ENCODE assay signal across 9 mouse cellular contexts in genomic region chr17:25183232-25183631, GRCm38 (mm10). TPM values are rescaled to one million over a fixed set of nuclear protein-coding genes. Genes with fewer than 3 reads are reported as not detected.
DNase-seq lines count a peak whose midpoint lies in the region; ATAC-seq and TF ChIP-seq lines count a peak whose summit lies in the region.
"Had no signal": no experiment of that assay in that cellular context is flagged by ENCODE, and none has a peak within 500 bp of the region (broad histone marks: within the 10 kb centered on the region; RNA-seq: fewer than 3 reads in every experiment).

No protein-coding gene starts in this region.

- H3K4me1 ChIP-seq in cerebellum, adult 2 months (ENCODE audit: control insufficient read depth, insufficient read depth, low read length) = peaks cover 9% of the 10 kb centered on the region; the same call in 1 of the 2 replicates
- H3K4me1 ChIP-seq in megakaryocyte, embryonic 14.5 days = peaks cover 55% of the 10 kb centered on the region
- peaks cover 43% of the 10 kb centered on the region for H3K4me1 ChIP-seq in liver, embryonic 12.5 days

- H3K9ac ChIP-seq in liver, embryonic 12.5 days = peak overlapping the region; percentile 86; the same call in 1 of the 2 replicates

- peak; percentile 53; the same call in 1 of the 2 replicates for TF ChIP-seq CTCF in cerebellum, adult 2 months (IDR thresholded peaks at IDR 0.05; ENCODE audit: borderline replicate concordance, insufficient read depth, low read depth, low read length)

- H3K4me3 ChIP-seq in cerebellum, adult 2 months (replicated peaks; ENCODE audit: insufficient read depth, low read depth, low read length) = peak overlapping the region; percentile 8
- H3K4me3 ChIP-seq in megakaryocyte, embryonic 14.5 days (replicated peaks) = peak overlapping the region; percentile 93
- H3K4me3 ChIP-seq in liver, embryonic 12.5 days = peak overlapping the region; percentile 92

- DNase-seq in cerebellum, adult 2 months = peak in 1 of 2 experiments; percentile 30
- DNase-seq in cerebellum, postnatal 25 days = no peak
- DNase-seq in retina, embryonic 14.5 days (ENCODE audit: low spot score) = no peak
- no peak for DNase-seq in urinary bladder, postnatal 10 days (ENCODE audit: low spot score)
- DNase-seq in ovary, adult 18-20 months (ENCODE audit: low spot score) = no peak

- no peaks in the 10 kb centered on the region for H3K27me3 ChIP-seq in cerebellum, adult 2 months (ENCODE audit: control insufficient read depth, insufficient read depth, low read length)
- H3K27me3 ChIP-seq in megakaryocyte, embryonic 14.5 days (replicated peaks) = peaks cover 20% of the 10 kb centered on the region
- peaks cover 33% of the 10 kb centered on the region for H3K27me3 ChIP-seq in liver, embryonic 12.5 days (replicated peaks)

- ATAC-seq in megakaryocyte, adult 5-6 weeks (ENCODE audit: poor library complexity, severe bottlenecking) = no peak
- no peak for ATAC-seq in liver, embryonic 12.5 days

- H3K4me2 ChIP-seq in liver, embryonic 12.5 days = peak overlapping the region; percentile 92

- no peak for TF ChIP-seq POLR2A in cerebellum, adult 2 months (IDR thresholded peaks at IDR 0.05; ENCODE audit: borderline replicate concordance, insufficient read depth, low read length)

- peak overlapping the region; percentile 42 for H3K27ac ChIP-seq in cerebellum, adult 2 months (ENCODE audit: insufficient read depth, low read length)
- H3K27ac ChIP-seq in liver, embryonic 12.5 days = peak overlapping the region; percentile 91; the same call in 1 of the 2 replicates

- H3K36me3 ChIP-seq in megakaryocyte, embryonic 14.5 days (replicated peaks; ENCODE audit: low read length) = no peaks in the 10 kb centered on the region
- H3K36me3 ChIP-seq in liver, embryonic 12.5 days = peaks cover 8% of the 10 kb centered on the region

- no peaks in the 10 kb centered on the region for H3K9me3 ChIP-seq in megakaryocyte, embryonic 14.5 days
- H3K9me3 ChIP-seq in liver, embryonic 12.5 days (replicated peaks) = no peaks in the 10 kb centered on the region

RNA-seq across cellular contexts. Expression of gene BC003965, which starts 1.1 kb away (rescaled TPM):
- 23.4 and 25.2 TPM in 2 replicates for polyA plus RNA-seq in cerebellum, adult 2 months (2012; rRNA removed)
- polyA plus RNA-seq in megakaryocyte, embryonic 14.5 days (2012; ENCODE audit: insufficient read depth, low replicate concordance) = 31.5 and 33.2 TPM in 2 replicates
- 9.7 and 10.8 TPM in 2 replicates for total RNA-seq in megakaryocyte, adult 5-6 weeks (2015)
- total RNA-seq in megakaryocyte, adult 5-6 weeks (2017) = 2.7 and 5.9 TPM in 2 replicates
- polyA plus RNA-seq in liver, embryonic 12.5 days (2016; fragmentation: Nextera tagmentation; extraction: Ambion mirVana) = 28.8 and 32.1 TPM in 2 replicates

RNA-seq across cellular contexts. Expression of gene Unkl, which starts 5.0 kb away (rescaled TPM):
- polyA plus RNA-seq in cerebellum, adult 2 months (2012; rRNA removed) = 56.2 and 57.4 TPM in 2 replicates
- polyA plus RNA-seq in megakaryocyte, embryonic 14.5 days (2012; ENCODE audit: insufficient read depth, low replicate concordance) = 20.2 and 51.9 TPM in 2 replicates
- total RNA-seq in megakaryocyte, adult 5-6 weeks (2015) = 7.3 and 7.7 TPM in 2 replicates
- total RNA-seq in megakaryocyte, adult 5-6 weeks (2017) = 7.3 and 10.5 TPM in 2 replicates
- 15.0 and 17.7 TPM in 2 replicates for polyA plus RNA-seq in liver, embryonic 12.5 days (2016; fragmentation: Nextera tagmentation; extraction: Ambion mirVana)

RNA-seq across cellular contexts. Expression of gene Gm38655, which starts 8.0 kb away (rescaled TPM):
- polyA plus RNA-seq in cerebellum, adult 2 months (2012; rRNA removed) = not detected in 2 replicates
- not detected in 2 replicates for polyA plus RNA-seq in megakaryocyte, embryonic 14.5 days (2012; ENCODE audit: insufficient read depth, low replicate concordance)
- not detected in 2 replicates for total RNA-seq in megakaryocyte, adult 5-6 weeks (2015)
- not detected in 2 replicates for total RNA-seq in megakaryocyte, adult 5-6 weeks (2017)
- not detected in 2 replicates for polyA plus RNA-seq in liver, embryonic 12.5 days (2016; fragmentation: Nextera tagmentation; extraction: Ambion mirVana)
- total RNA-seq: heart, postnatal 10 days had no signal

RNA-seq across cellular contexts. Expression of gene Ccdc154, which starts 21.0 kb away (rescaled TPM):
- 0.06 and 0.10 TPM in 2 replicates for polyA plus RNA-seq in cerebellum, adult 2 months (2012; rRNA removed)
- polyA plus RNA-seq in megakaryocyte, embryonic 14.5 days (2012; ENCODE audit: insufficient read depth, low replicate concordance) = not detected in 2 replicates
- total RNA-seq in megakaryocyte, adult 5-6 weeks (2015) = not detected in 2 replicates
- total RNA-seq in megakaryocyte, adult 5-6 weeks (2017) = 0.11 TPM in 1 of 2 replicates, not detected in the other
- not detected in 2 replicates for polyA plus RNA-seq in liver, embryonic 12.5 days (2016; fragmentation: Nextera tagmentation; extraction: Ambion mirVana)

RNA-seq across cellular contexts. Expression of gene Clcn7, which starts 50.0 kb away (rescaled TPM):
- polyA plus RNA-seq in cerebellum, adult 2 months (2012; rRNA removed) = 50.3 and 52.7 TPM in 2 replicates
- polyA plus RNA-seq in megakaryocyte, embryonic 14.5 days (2012; ENCODE audit: insufficient read depth, low replicate concordance) = 17.8 and 22.0 TPM in 2 replicates
- 12.3 and 13.1 TPM in 2 replicates for total RNA-seq in megakaryocyte, adult 5-6 weeks (2015)
- total RNA-seq in megakaryocyte, adult 5-6 weeks (2017) = 16.6 and 18.3 TPM in 2 replicates
- polyA plus RNA-seq in liver, embryonic 12.5 days (2016; fragmentation: Nextera tagmentation; extraction: Ambion mirVana) = 13.7 and 14.8 TPM in 2 replicates

Comparison
In these comparisons a context has a peak if more than half of its experiments do, and no peak if none do; other contexts are left out.
1. H3K4me3 ChIP-seq: peak in every context shown above with its lines; median percentile 93 in megakaryocyte, embryonic 14.5 days; 92 in liver, embryonic 12.5 days; 8 in cerebellum, adult 2 months.